Mouse (Mus musculus) liver, adult 2 months (tissue): ENCODE data around the gene Rcvrn.
A peak's percentile ranks its signal among the peaks of the same experiment; 100 is the strongest.

Experiments
- CTCF ChIP-seq: fragments of 200-500 bp; IDR thresholded peaks from 2 replicates; pipeline ENCODE4 v1.5.1; 2011; ENCODE audit warnings: low read depth, low read length, control low read depth
- POLR2A ChIP-seq: fragments of 200-500 bp; IDR thresholded peaks from 2 replicates; pipeline ENCODE4 v1.6.1; 2011; ENCODE audit warnings: low read length, control low read depth; ENCODE audit not compliant: insufficient read depth; ENCODE audit errors: extremely low read depth

DNA sequence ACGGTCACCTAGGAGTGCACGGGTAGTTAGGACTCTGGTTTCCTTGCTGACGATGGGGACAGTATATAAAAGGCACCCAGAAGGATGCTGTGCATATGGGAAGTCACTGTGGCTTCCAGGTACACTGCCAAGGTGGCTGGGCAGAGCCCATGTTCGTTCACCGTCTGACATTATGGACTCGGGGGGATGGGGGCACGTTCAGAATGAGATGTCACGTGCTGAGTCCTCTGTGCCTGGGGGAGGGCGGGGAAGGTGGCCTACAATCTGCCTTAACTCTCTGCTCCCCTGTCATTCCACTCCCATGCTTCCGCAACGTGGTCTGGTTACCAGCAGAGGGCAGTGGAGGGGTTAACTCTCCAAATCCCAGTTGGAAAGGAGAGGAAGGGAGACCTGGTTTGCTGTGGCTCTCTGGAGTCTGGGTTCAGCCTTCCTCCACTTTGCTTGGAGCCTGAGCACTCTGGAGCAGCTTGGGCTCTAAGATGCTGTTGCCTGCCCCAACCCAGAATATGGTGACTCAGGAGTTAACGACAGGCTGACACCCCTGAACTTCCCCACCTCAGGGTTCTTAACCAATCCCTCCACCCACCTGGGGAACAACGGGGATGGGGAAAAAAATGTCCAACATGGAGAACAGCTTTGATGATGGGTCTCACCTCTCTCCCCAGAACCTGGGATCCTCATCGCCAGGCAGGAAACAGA, 42.8 kb upstream of the Rcvrn start:
- TF ChIP-seq CTCF (peak; percentile 50; the same call in 1 of the 2 replicates), POLR2A (no peak)
